Mouse (Mus musculus): ENCODE data around the gene Hspb9. TPM values are rescaled to one million over a fixed set of nuclear protein-coding genes. Genes with fewer than 3 reads are reported as not detected.

Gene Hspb9
- total RNA-seq, 2 experiments from 2014 or later, result not detected

GRCm38 (mm10) chr11:100754021-100754692 is 40.5 kb downstream of the Hspb9 start:
- intact Hi-C loops (cut with DNase I), result no loop called here
- no peak for DNase-seq (ENCODE audit: low spot score)

GRCm38 (mm10) chr11:100754693-100755057 is 41.0 kb downstream of the Hspb9 start:
- no peak for DNase-seq (ENCODE audit: low spot score)
- intact Hi-C loops (cut with DNase I), result no loop called here

GRCm38 (mm10) chr11:100756476-100756875 is 42.8 kb downstream of the Hspb9 start:
- intact Hi-C loops (cut with DNase I), result no loop called here

GRCm38 (mm10) chr11:100757566-100757965 is 43.9 kb downstream of the Hspb9 start:
- DNase-seq (ENCODE audit: low spot score), result no peak
- intact Hi-C loops (cut with DNase I), result no loop called here

More at GRCm38 (mm10) chr11:100756476-100756875, 42.8 kb downstream of the Hspb9 start:
- DNase-seq (ENCODE audit: low spot score), result no peak

GRCm38 (mm10) chr11:100758707-100759610 is 45.3 kb downstream of the Hspb9 start:
- intact Hi-C loops (cut with DNase I), result no loop called here

GRCm38 (mm10) chr11:100759611-100760233 is 46.1 kb downstream of the Hspb9 start, which contains the start of gene Kcnh4:
Gene Kcnh4, minus strand, starts transcription at chr11:100759942.
- no peak for DNase-seq (ENCODE audit: low spot score)
- intact Hi-C loops (cut with DNase I), result loop anchor here (5.0 kb wide), 1 partner anchor 187 kb away; the partner anchor contains the start of gene Cnp

More at GRCm38 (mm10) chr11:100758707-100759610, 45.3 kb downstream of the Hspb9 start:
- DNase-seq (ENCODE audit: low spot score), result no peak

- DNase-seq (ENCODE audit: low spot score), result peak; percentile 73
- intact Hi-C loops (cut with DNase I), result loop anchor here (1.0 to 5.0 kb wide), 3 partner anchors 15 to 189 kb away; partner anchors contain the start of gene Cnp
These were observed 47.9 kb downstream of the Hspb9 start for GRCm38 (mm10) chr11:100761547-100762045.

- intact Hi-C loops (cut with DNase I), result loop anchor here (2.0 to 5.0 kb wide), 2 partner anchors 16 to 191 kb away; partner anchors contain the start of gene Cnp
These were observed 49.2 kb downstream of the Hspb9 start, which contains the start of gene Hcrt for GRCm38 (mm10) chr11:100762831-100763230. Gene Hcrt, minus strand, starts transcription at chr11:100762931.

More at GRCm38 (mm10) chr11:100762831-100763230, 49.2 kb downstream of the Hspb9 start, which contains the start of gene Hcrt:
- DNase-seq (ENCODE audit: low spot score), result no peak

Other genes with a start within 250 kb of the Hspb9 start
- gene Klhl11, start 241.1 kb upstream of the Hspb9 start, total RNA-seq (2021), result 1 to 10 TPM; 7.9 to 9.0 TPM
- 10 to 100 TPM; 31.6 to 41.6 TPM for gene Acly, start 185.8 kb upstream of the Hspb9 start, total RNA-seq (2021)
- under 1 TPM; 0.20 to 0.31 TPM for gene Ttc25, start 168.2 kb upstream of the Hspb9 start, total RNA-seq (2021)
- gene Cnp, start 138.9 kb upstream of the Hspb9 start, total RNA-seq (2021), result 1 to 10 TPM; 5.4 to 7.3 TPM
- gene Nkiras2, start 94.6 kb upstream of the Hspb9 start, total RNA-seq (2021), result 10 to 100 TPM; 57.3 to 58.0 TPM
- gene Dnajc7, start 93.7 kb upstream of the Hspb9 start, total RNA-seq (2021), result 100 to 1,000 TPM; 121 to 124 TPM
- under 1 TPM; 0.31 to 0.47 TPM for gene Zfp385c, start 21.4 kb upstream of the Hspb9 start, total RNA-seq (2021)
- gene Dhx58, start 9.6 kb upstream of the Hspb9 start, total RNA-seq (2021), result under 1 TPM; 0.68 to 0.98 TPM
- gene Kat2a, start 1.4 kb upstream of the Hspb9 start, total RNA-seq (2021), result 10 to 100 TPM; 12.3 to 13.6 TPM
- gene Rab5c, start 24.4 kb downstream of the Hspb9 start, total RNA-seq (2021), result 10 to 100 TPM; 62.1 to 66.8 TPM
- not detected for gene Kcnh4, start 46.1 kb downstream of the Hspb9 start, total RNA-seq (2021)
- not detected for gene Hcrt, start 49.1 kb downstream of the Hspb9 start, total RNA-seq (2021)
- gene Ghdc, start 57.1 kb downstream of the Hspb9 start, total RNA-seq (2021), result 10 to 100 TPM in 1 of 2 experiments, 1 to 10 TPM in 1; 9.5 to 11.3 TPM
- gene Stat5b, start 136.9 kb downstream of the Hspb9 start, total RNA-seq (2021), result 10 to 100 TPM; 67.6 to 68.9 TPM
- 10 to 100 TPM; 24.3 to 30.1 TPM for gene Stat5a, start 145.5 kb downstream of the Hspb9 start, total RNA-seq (2021)
- 100 to 1,000 TPM in 1 of 2 experiments, 10 to 100 TPM in 1; 91.3 to 119 TPM for gene Stat3, start 225.7 kb downstream of the Hspb9 start, total RNA-seq (2021)

All from heart, postnatal 25 days (tissue).